Mouse (Mus musculus): ENCODE data around the gene Sephs2.
A peak's percentile ranks its signal among the peaks of the same experiment; 100 is the strongest.
"Not testable (repeated sequence)": the region's sequence is repeated elsewhere in the genome, so short reads cannot be mapped to it uniquely, and the experiment has no call there.

The Sephs2 gene

GRCm38 (mm10) chr7:127270666-127271065, 3.2 kb downstream of the Sephs2 start:
- DNase-seq = no peak

GRCm38 (mm10) chr7:127270256-127270655, 3.6 kb downstream of the Sephs2 start:
- DNase-seq = no peak

GRCm38 (mm10) chr7:127263526-127263925, 10.3 kb downstream of the Sephs2 start:
- DNase-seq = no peak

GRCm38 (mm10) chr7:127262218-127262961, 11.5 kb downstream of the Sephs2 start:
- no peak for DNase-seq

- DNase-seq = peak; percentile 98
Measured at GRCm38 (mm10) chr7:127260309-127261111, 13.3 kb downstream of the Sephs2 start, which contains the start of gene Dctpp1. Gene Dctpp1 (minus strand): TSS chr7:127260709.

- DNase-seq = no peak
Measured at GRCm38 (mm10) chr7:127259186-127259905, 14.5 kb downstream of the Sephs2 start.

- DNase-seq = no peak
Measured at GRCm38 (mm10) chr7:127256518-127256917, 17.3 kb downstream of the Sephs2 start.

- no peak for DNase-seq
Measured at GRCm38 (mm10) chr7:127255965-127256364, 17.9 kb downstream of the Sephs2 start.

GRCm38 (mm10) chr7:127255008-127255407, 18.8 kb downstream of the Sephs2 start:
- DNase-seq = no peak

GRCm38 (mm10) chr7:127253821-127254769, 19.8 kb downstream of the Sephs2 start:
- DNase-seq = peak; percentile 99

- no peak for DNase-seq
Measured at GRCm38 (mm10) chr7:127253341-127253740, 20.5 kb downstream of the Sephs2 start.

GRCm38 (mm10) chr7:127252414-127252813, 21.4 kb downstream of the Sephs2 start:
- DNase-seq = peak; percentile 49

GRCm38 (mm10) chr7:127250511-127250910, 23.3 kb downstream of the Sephs2 start:
- not testable (repeated sequence) for DNase-seq

GRCm38 (mm10) chr7:127244658-127245510, 29.0 kb downstream of the Sephs2 start:
- DNase-seq = peak; percentile 17

- peak; percentile 98 for DNase-seq
Measured at GRCm38 (mm10) chr7:127243870-127244657, 29.8 kb downstream of the Sephs2 start, which contains the start of gene Zfp771. Gene Zfp771 (plus strand): TSS chr7:127244274.

GRCm38 (mm10) chr7:127243361-127243867, 30.4 kb downstream of the Sephs2 start:
- DNase-seq = no peak

GRCm38 (mm10) chr7:127234777-127235176, 39.1 kb downstream of the Sephs2 start:
- DNase-seq = no peak

GRCm38 (mm10) chr7:127233765-127234164, 40.1 kb downstream of the Sephs2 start:
- DNase-seq = no peak

GRCm38 (mm10) chr7:127233368-127233749, 40.5 kb downstream of the Sephs2 start:
- peak; percentile 66 for DNase-seq

Data from embryo, embryonic 11 days (tissue).